Mouse (Mus musculus) gonadal fat pad, adult 2 months (tissue): Measurements from ENCODE around the gene Cmtm1. TPM values are rescaled to one million over a fixed set of nuclear protein-coding genes. Genes with fewer than 3 reads are reported as not detected.
"Not testable (repeated sequence)": the region's sequence is repeated elsewhere in the genome, so short reads cannot be mapped to it uniquely, and the experiment has no call there.

Experiments used
- DNase-seq: peaks from one replicate; pipeline ENCODE4 v3.0.0-alpha.2; 2012; ENCODE audit warnings: low read depth
- polyA plus RNA-seq: library from polyadenylated mRNA; depleted of rRNA; stranded (reverse); fragments of >200 nt; gene quantifications from 2 replicates; pipeline ENCODE4 v1.2.3, GENCODE M21; 2012; rRNA removed

The Cmtm1 gene
- 0.11 TPM in 1 of 2 replicates, not detected in the other for polyA plus RNA-seq

- DNase-seq = not testable (repeated sequence)
Measured at GRCm38 (mm10) chr8:104309441-104310155, at the start of gene Cmtm1, which contains the start of gene Gm45711. Cmtm1 (minus strand) TSS chr8:104310145. Gm45711 (minus strand) TSS chr8:104310081.

- DNase-seq = no peak
Measured at GRCm38 (mm10) chr8:104358637-104359036, 48.7 kb upstream of the Cmtm1 start.

GRCm38 (mm10) chr8:104354504-104354903 lies 44.6 kb upstream of the Cmtm1 start:
- DNase-seq = no peak

GRCm38 (mm10) chr8:104353186-104353585 lies 43.2 kb upstream of the Cmtm1 start:
- no peak for DNase-seq

- DNase-seq = no peak
Measured at GRCm38 (mm10) chr8:104350047-104350446, 40.1 kb upstream of the Cmtm1 start.

- no peak for DNase-seq
Measured at GRCm38 (mm10) chr8:104348971-104349370, 39.0 kb upstream of the Cmtm1 start.

- DNase-seq = no peak
Measured at GRCm38 (mm10) chr8:104346706-104347105, 36.8 kb upstream of the Cmtm1 start.

GRCm38 (mm10) chr8:104344622-104345021 lies 34.7 kb upstream of the Cmtm1 start:
- DNase-seq = no peak

GRCm38 (mm10) chr8:104343957-104344356 lies 34.0 kb upstream of the Cmtm1 start:
- no peak for DNase-seq

- no peak for DNase-seq
Measured at GRCm38 (mm10) chr8:104342426-104342825, 32.5 kb upstream of the Cmtm1 start.

- no peak for DNase-seq
Measured at GRCm38 (mm10) chr8:104341678-104342077, 31.7 kb upstream of the Cmtm1 start.

- no peak for DNase-seq
Measured at GRCm38 (mm10) chr8:104341106-104341561, 31.2 kb upstream of the Cmtm1 start.

- DNase-seq = no peak
Measured at GRCm38 (mm10) chr8:104340233-104341105, 30.5 kb upstream of the Cmtm1 start.

GRCm38 (mm10) chr8:104339983-104340232 lies 30.0 kb upstream of the Cmtm1 start:
- DNase-seq = no peak

GRCm38 (mm10) chr8:104339229-104339982 lies 29.5 kb upstream of the Cmtm1 start, which contains the start of gene Cmtm3:
Cmtm3 (plus strand) TSS chr8:104339410.
- no peak for DNase-seq

- no peak for DNase-seq
Measured at GRCm38 (mm10) chr8:104337890-104338289, 27.9 kb upstream of the Cmtm1 start.

- DNase-seq = no peak
Measured at GRCm38 (mm10) chr8:104336806-104337205, 26.9 kb upstream of the Cmtm1 start.

GRCm38 (mm10) chr8:104334196-104334595 lies 24.3 kb upstream of the Cmtm1 start:
- DNase-seq = no peak

GRCm38 (mm10) chr8:104333786-104334185 lies 23.8 kb upstream of the Cmtm1 start:
- no peak for DNase-seq

GRCm38 (mm10) chr8:104332665-104333631 lies 23.0 kb upstream of the Cmtm1 start:
- no peak for DNase-seq

GRCm38 (mm10) chr8:104321930-104322329 lies 12.0 kb upstream of the Cmtm1 start, which contains the start of gene Cmtm2b:
Cmtm2b (plus strand) TSS chr8:104322230.
- not testable (repeated sequence) for DNase-seq
